Mouse (Mus musculus) adrenal gland, adult 10 weeks (tissue): ENCODE results near the gene Efcc1. TPM values are rescaled to one million over a fixed set of nuclear protein-coding genes. Genes with fewer than 3 reads are reported as not detected.

Experiments used
- polyA plus RNA-seq: library from polyadenylated mRNA; stranded (reverse); fragments of 350-450 nt; fragmentation: Illumina TruSeq; extraction: RNeasy Lipid Tissue Mini Kit (QIAGEN cat#74804); gene quantifications from one replicate; pipeline ENCODE4 v1.2.3, GENCODE M21; 2014; ENCODE audit warnings: low read depth, low replicate concordance

The Efcc1 gene
- not detected for polyA plus RNA-seq

DNA sequence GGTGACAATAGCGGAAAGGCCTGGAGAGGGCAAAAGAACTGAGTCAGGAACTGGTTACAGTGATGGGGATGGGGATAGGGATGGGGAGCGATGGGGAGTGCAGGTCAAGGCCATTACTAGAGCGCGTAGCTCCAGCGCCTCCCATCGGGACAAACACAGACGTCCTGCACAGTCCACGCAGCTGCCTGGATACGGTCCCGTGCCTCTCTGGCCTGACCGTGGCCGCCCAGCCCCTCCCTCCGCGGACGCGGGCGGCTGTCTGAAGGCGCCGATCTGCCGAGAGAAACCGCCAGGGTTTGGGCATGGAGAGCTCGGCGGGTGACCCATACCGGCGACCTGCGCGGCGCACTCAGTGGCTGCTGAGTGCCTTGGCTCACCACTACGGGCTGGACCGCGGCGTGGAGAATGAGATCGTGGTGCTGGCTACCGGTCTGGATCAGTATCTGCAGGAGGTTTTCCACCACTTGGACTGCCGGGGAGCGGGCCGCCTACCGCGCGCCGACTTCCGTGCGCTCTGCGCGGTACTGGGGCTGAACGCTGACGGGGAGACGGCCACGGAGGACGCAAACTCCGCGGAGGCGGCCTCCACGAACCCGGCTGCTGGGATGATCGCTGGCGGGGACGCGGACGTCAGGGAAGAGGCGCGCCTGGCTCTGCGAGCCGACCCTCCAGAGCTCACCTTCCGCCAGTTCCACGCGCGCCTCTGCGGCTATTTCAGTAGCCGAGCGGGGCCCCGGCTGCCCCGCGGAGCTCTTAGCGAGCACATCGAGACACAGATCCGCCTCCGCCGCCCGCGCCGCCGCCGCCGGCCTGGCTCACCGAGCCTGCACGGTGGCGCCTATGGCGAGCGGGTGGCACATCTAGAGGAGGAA, at the start of gene Efcc1:
Gene Efcc1, plus strand, starts transcription at position 279 of the 872 bp plus-strand sequence.

DNA sequence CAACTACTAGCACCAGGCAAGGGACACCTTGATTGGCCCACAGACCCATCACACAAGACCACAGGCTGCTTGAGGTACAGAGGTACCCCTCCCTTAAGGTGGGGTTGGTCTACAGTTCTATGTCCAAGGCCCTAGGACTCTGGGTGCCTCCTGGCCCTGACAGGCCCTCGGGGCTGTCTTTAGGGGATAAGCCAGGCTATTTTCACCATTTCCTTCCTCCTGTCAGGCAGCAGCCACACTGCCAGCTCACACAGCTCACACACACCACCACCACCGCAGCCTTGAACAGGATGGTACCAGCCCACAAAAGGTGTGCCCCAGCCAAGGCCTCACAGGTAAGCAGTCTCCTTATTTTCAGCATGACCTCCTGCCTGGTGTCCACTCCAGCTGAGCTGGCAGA, 47.2 kb downstream of the Efcc1 start, which contains the start of gene Gp9:
Gene Gp9, plus strand, starts transcription at position 231 of the 400 bp plus-strand sequence.

Other genes with a start within 250 kb of the Efcc1 start
- gene Arhgap25, start 197.6 kb upstream of the Efcc1 start, polyA plus RNA-seq, result 0.52 TPM
- 0.47 TPM for gene Prokr1, start 140.1 kb upstream of the Efcc1 start, polyA plus RNA-seq
- gene Aplf, start 58.7 kb upstream of the Efcc1 start, polyA plus RNA-seq, result 10.4 TPM
- gene Gp9, start 47.2 kb downstream of the Efcc1 start, polyA plus RNA-seq, result not detected
- 5.8 TPM for gene Rab43, start 81.3 kb downstream of the Efcc1 start, polyA plus RNA-seq
- not detected for gene Gm45140, start 104.9 kb downstream of the Efcc1 start, polyA plus RNA-seq
- 15.8 TPM for gene Isy1, start 107.9 kb downstream of the Efcc1 start, polyA plus RNA-seq
- gene Cnbp, start 120.2 kb downstream of the Efcc1 start, polyA plus RNA-seq, result 1,128 TPM
- gene Copg1, start 156.9 kb downstream of the Efcc1 start, polyA plus RNA-seq, result 31.1 TPM
- 5.5 TPM for gene Hmces, start 183.1 kb downstream of the Efcc1 start, polyA plus RNA-seq